Mouse (Mus musculus) E14TG2a.4 (cell line): ENCODE results near the gene Gm10273.
A peak's percentile ranks its signal among the peaks of the same experiment; 100 is the strongest.
"Not testable (repeated sequence)": the region's sequence is repeated elsewhere in the genome, so short reads cannot be mapped to it uniquely, and the experiment has no call there.

ENCODE experiments used
- H3K27me3 ChIP-seq: 2 replicates; pipeline ENCODE4 v1.6.1; 2014; ENCODE audit warnings: low read length, control low read depth; ENCODE audit not compliant: insufficient read depth
- H3K36me3 ChIP-seq: 2 replicates; pipeline ENCODE4 v1.6.1; 2014; ENCODE audit warnings: low read length, control low read depth; ENCODE audit not compliant: insufficient read depth
- H3K4me1 ChIP-seq: replicated peaks from 2 replicates; pipeline ENCODE4 v1.6.1; 2014; ENCODE audit warnings: low read depth, low read length, control low read depth
- H3K4me3 ChIP-seq: replicated peaks from 2 replicates; pipeline ENCODE4 v1.5.1; 2014; ENCODE audit warnings: mild to moderate bottlenecking, low read length
- H3K9me3 ChIP-seq: 2 replicates; pipeline ENCODE4 v1.6.1; 2014; ENCODE audit warnings: low read length, control low read depth
- CTCF ChIP-seq: conservative IDR thresholded peaks from 2 replicates; pipeline ENCODE4 v1.5.1; 2014; ENCODE audit warnings: low read length
- NANOG ChIP-seq: IDR thresholded peaks from 2 replicates; pipeline ENCODE4 v1.6.1; 2014; ENCODE audit warnings: borderline replicate concordance, low read length, mixed read lengths
- POU5F1 ChIP-seq: IDR thresholded peaks from 2 replicates; pipeline ENCODE4 v1.6.1; 2014; ENCODE audit warnings: low read length, borderline replicate concordance

The Gm10273 gene

GRCm38 (mm10) chr10:59395461-59395860 is at the start of gene Gm10273:
Gene Gm10273 (plus strand): TSS chr10:59395632.
- peaks cover 12% of the 10 kb centered on the region for H3K9me3 ChIP-seq
- not testable (repeated sequence) for H3K4me3 ChIP-seq, H3K36me3 ChIP-seq, H3K4me1 ChIP-seq, H3K27me3 ChIP-seq

- Histone ChIP-seq H3K9me3 (no peaks in the 10 kb centered on the region), H3K4me3 (no peak overlapping the region), H3K27me3 (no peaks in the 10 kb centered on the region), H3K36me3 (peaks cover 93% of the 10 kb centered on the region), H3K4me1 (peaks cover 19% of the 10 kb centered on the region)
- TF ChIP-seq CTCF (no peak), POU5F1 (no peak), NANOG (no peak)
Observed at GRCm38 (mm10) chr10:59346560-59346959, 48.9 kb upstream of the Gm10273 start.

GRCm38 (mm10) chr10:59348200-59348599 is 47.2 kb upstream of the Gm10273 start:
- H3K9me3 ChIP-seq: no peaks in the 10 kb centered on the region
- TF ChIP-seq CTCF: no peak
- no peak for TF ChIP-seq NANOG
- TF ChIP-seq POU5F1: no peak
- H3K4me3 ChIP-seq: no peak overlapping the region
- peaks cover 94% of the 10 kb centered on the region for H3K36me3 ChIP-seq
- H3K27me3 ChIP-seq: no peaks in the 10 kb centered on the region
- H3K4me1 ChIP-seq: peaks cover 21% of the 10 kb centered on the region

GRCm38 (mm10) chr10:59349536-59349935 is 45.9 kb upstream of the Gm10273 start:
- TF ChIP-seq NANOG (no peak), POU5F1 (no peak), CTCF (no peak)
- H3K4me1 ChIP-seq: peaks cover 32% of the 10 kb centered on the region
- no peaks in the 10 kb centered on the region for H3K27me3 ChIP-seq
- H3K9me3 ChIP-seq: no peaks in the 10 kb centered on the region
- H3K36me3 ChIP-seq: peaks cover 84% of the 10 kb centered on the region
- H3K4me3 ChIP-seq: no peak overlapping the region

DNA sequence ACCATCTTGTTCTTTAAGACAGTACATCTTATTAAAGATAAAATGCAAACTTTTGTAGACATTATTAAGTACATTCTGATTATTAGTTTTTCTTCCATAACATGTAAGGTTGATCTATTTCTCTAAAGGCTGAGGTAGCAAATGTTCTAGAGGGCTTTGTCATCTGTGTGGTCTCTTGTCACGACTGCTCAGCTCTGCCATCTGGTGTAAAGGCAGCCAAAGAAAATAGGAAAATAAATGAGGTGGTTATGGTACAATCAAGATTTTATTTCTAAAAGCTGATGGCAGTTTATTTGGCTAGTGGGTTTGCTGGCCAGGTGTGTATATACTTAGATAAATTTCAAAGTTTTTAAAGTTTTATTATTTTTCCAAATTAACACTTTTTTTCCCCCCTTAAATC is 42.4 kb upstream of the Gm10273 start:
- TF ChIP-seq CTCF (no peak), NANOG (no peak), POU5F1 (no peak)
- no peak overlapping the region for H3K4me3 ChIP-seq
- no peaks in the 10 kb centered on the region for H3K9me3 ChIP-seq
- H3K36me3 ChIP-seq: peaks cover 67% of the 10 kb centered on the region
- H3K4me1 ChIP-seq: peaks cover 49% of the 10 kb centered on the region
- no peaks in the 10 kb centered on the region for H3K27me3 ChIP-seq

DNA sequence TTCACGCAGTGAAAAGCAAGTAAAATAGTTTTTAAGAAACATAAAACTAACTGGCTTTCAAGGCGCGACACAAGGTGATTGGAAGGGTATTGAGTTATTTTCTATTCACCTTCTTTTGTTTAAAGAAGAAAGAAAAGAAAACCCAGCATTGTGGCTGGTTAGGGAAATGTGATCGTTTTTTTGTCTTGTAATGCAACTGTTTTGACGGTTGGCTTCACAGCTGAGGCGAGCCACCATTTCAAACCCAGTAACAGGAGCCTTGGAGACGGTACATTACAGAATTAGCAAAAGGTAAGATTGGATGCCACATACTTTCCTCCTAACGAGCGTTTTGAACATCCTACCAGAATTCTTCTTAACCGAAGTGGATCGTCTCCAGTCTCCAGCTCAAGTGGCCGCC is 41.3 kb upstream of the Gm10273 start:
- H3K4me3 ChIP-seq: peak overlapping the region; percentile 57
- TF ChIP-seq NANOG (peak; percentile 98), POU5F1 (no peak)
- H3K4me1 ChIP-seq: peaks cover 49% of the 10 kb centered on the region
- no peaks in the 10 kb centered on the region for H3K9me3 ChIP-seq
- peaks cover 63% of the 10 kb centered on the region for H3K36me3 ChIP-seq
- no peaks in the 10 kb centered on the region for H3K27me3 ChIP-seq

- Histone ChIP-seq H3K4me1 (peaks cover 49% of the 10 kb centered on the region), H3K27me3 (no peaks in the 10 kb centered on the region), H3K36me3 (peaks cover 63% of the 10 kb centered on the region), H3K9me3 (no peaks in the 10 kb centered on the region), H3K4me3 (peak overlapping the region; percentile 57)
- TF ChIP-seq NANOG: peak; percentile 78
- no peak for TF ChIP-seq CTCF
- TF ChIP-seq POU5F1: no peak
Observed at GRCm38 (mm10) chr10:59355020-59355419, 40.4 kb upstream of the Gm10273 start.

DNA sequence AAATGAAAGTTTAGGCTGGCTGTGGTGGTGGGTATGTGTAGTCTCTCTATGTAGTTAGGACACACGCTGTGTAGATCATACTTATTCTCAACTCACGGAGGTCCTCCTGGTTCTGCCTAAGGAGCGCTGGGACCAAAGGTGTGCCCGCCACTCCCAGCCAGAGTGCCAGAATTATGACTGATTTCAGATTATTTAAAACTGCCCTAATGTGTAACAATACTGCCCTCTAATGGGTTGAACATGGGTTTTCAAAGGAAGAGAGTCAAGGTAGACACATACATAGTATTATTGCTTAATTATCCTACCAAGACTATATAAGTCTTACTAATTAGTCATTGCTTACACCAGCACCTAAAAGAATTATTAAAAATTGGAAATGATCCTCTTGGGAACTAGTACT is 36.7 kb upstream of the Gm10273 start:
- Histone ChIP-seq H3K27me3 (no peaks in the 10 kb centered on the region), H3K36me3 (peaks cover 68% of the 10 kb centered on the region), H3K9me3 (no peaks in the 10 kb centered on the region), H3K4me1 (peaks cover 37% of the 10 kb centered on the region), H3K4me3 (no peak overlapping the region)
- TF ChIP-seq CTCF: no peak
- TF ChIP-seq POU5F1: no peak
- no peak for TF ChIP-seq NANOG

DNA sequence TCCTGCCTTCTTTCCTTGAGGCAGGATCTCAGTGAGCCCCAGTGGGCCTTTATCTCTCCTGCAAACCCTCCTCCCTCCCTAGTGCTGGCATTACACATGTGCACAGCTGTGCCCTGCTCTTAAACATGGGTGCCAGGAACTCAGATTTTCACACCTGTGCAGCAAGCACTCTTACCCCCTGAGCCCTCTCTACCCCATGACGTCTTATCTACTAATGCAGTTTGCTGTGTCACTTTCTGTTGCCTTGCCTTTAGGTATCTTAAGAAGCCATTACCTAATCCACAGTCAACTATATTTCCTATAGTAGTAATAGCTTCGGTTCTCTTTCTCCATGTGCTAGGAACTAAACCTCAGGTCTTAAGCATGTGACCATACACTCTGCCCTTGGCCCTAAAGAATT is 32.2 kb upstream of the Gm10273 start:
- Histone ChIP-seq H3K4me1 (peaks cover 11% of the 10 kb centered on the region), H3K27me3 (no peaks in the 10 kb centered on the region), H3K36me3 (peaks cover 93% of the 10 kb centered on the region), H3K9me3 (no peaks in the 10 kb centered on the region), H3K4me3 (no peak overlapping the region)
- TF ChIP-seq POU5F1 (no peak), NANOG (no peak), CTCF (no peak)
